Mouse (Mus musculus): ENCODE results near the gene Slc6a21. TPM values are rescaled to one million over a fixed set of nuclear protein-coding genes. Genes with fewer than 3 reads are reported as not detected.

The Slc6a21 gene
- polyA plus RNA-seq, 1 experiment from 2014 or later = not detected

DNA sequence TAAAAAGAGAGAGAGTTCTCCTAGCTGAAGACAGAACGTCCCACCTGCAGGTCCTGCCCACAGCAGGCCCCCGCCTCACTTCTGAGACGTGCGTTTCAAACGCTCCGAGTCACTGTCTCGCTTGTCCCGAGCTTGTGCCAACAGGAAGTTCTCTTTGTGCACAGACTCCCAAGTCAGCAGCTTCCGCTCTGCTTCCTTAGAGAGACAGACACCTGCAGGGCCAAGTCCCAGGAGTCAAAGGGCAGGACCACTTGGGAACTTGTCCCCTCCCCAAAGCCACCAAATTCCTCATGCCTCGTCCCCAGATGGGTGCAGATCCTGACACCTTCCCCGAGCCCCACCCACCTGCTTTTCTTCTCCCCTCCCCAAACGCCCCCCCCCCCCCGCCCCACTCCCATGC is 27.6 kb downstream of the Slc6a21 start:
- 12% methylated on average over 13 of the region's 13 CpGs for WGBS
- DNase-seq (ENCODE audit: low spot score) (no peak), ATAC-seq (no peak)
- peaks cover 11% of the 10 kb centered on the region for H3K4me1 ChIP-seq (ENCODE audit: control insufficient read depth, insufficient read depth, low read length)
- H3K27ac ChIP-seq (ENCODE audit: low read depth, low read length) = no peak overlapping the region
- no peaks in the 10 kb centered on the region for H3K9me3 ChIP-seq (replicated peaks; ENCODE audit: control insufficient read depth, low read length)
- no peaks in the 10 kb centered on the region for H3K27me3 ChIP-seq (replicated peaks; ENCODE audit: control insufficient read depth, insufficient read depth, low read length)
- H3K36me3 ChIP-seq (ENCODE audit: control insufficient read depth, insufficient read depth, low read length) = no peaks in the 10 kb centered on the region
- peak overlapping the region; percentile 17 for H3K4me3 ChIP-seq (ENCODE audit: low read depth, low read length)
- peak overlapping the region; percentile 35; the same call in 1 of the 2 replicates for H3K9ac ChIP-seq (ENCODE audit: low read length)
- peak overlapping the region; percentile 41 for H3K4me2 ChIP-seq (ENCODE audit: low read length)

DNA sequence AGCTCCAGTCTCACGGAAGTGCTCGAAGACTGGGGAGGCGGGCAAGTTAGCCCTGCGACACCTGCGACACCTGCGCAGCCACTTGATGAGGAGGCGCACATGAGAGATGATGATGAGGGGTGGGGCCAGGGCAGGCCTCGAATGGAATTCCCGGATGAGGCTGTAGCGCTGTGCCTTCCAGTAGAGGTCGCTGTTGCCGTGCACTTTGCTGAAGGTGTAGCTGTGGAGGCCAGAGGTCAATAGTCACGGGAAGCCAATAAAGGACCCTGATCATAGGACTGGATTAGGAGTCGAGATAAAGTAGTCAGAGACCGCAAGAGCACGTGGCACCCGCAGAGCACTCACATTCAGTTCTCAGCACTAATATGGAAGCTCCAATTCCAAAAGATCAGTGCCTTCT is 28.0 kb downstream of the Slc6a21 start:
- 2% methylated on average over 17 of the region's 17 CpGs for WGBS
- Histone ChIP-seq H3K27me3 (replicated peaks; ENCODE audit: control insufficient read depth, insufficient read depth, low read length) (no peaks in the 10 kb centered on the region), H3K4me1 (ENCODE audit: control insufficient read depth, insufficient read depth, low read length) (peaks cover 11% of the 10 kb centered on the region), H3K27ac (ENCODE audit: low read depth, low read length) (no peak overlapping the region), H3K9ac (ENCODE audit: low read length) (peak overlapping the region; percentile 35; the same call in 1 of the 2 replicates), H3K9me3 (replicated peaks; ENCODE audit: control insufficient read depth, low read length) (no peaks in the 10 kb centered on the region), H3K36me3 (ENCODE audit: control insufficient read depth, insufficient read depth, low read length) (no peaks in the 10 kb centered on the region), H3K4me3 (ENCODE audit: low read depth, low read length) (peak overlapping the region; percentile 17), H3K4me2 (ENCODE audit: low read length) (peak overlapping the region; percentile 41)
- DNase-seq (ENCODE audit: low spot score) (peak; percentile 58), ATAC-seq (peak; percentile 18; the same call in 1 of the 2 replicates)

GRCm38 (mm10) chr7:45308551-45309240 is 31.4 kb downstream of the Slc6a21 start:
- H3K36me3 ChIP-seq (ENCODE audit: control insufficient read depth, insufficient read depth, low read length) = no peaks in the 10 kb centered on the region
- H3K4me2 ChIP-seq (ENCODE audit: low read length) = no peak overlapping the region
- no peaks in the 10 kb centered on the region for H3K9me3 ChIP-seq (replicated peaks; ENCODE audit: control insufficient read depth, low read length)
- ATAC-seq (no peak), DNase-seq (ENCODE audit: low spot score) (no peak)
- 73% methylated on average over 14 of the region's 15 CpGs for WGBS
- H3K27ac ChIP-seq (ENCODE audit: low read depth, low read length) = no peak overlapping the region
- H3K4me1 ChIP-seq (ENCODE audit: control insufficient read depth, insufficient read depth, low read length) = peaks cover 13% of the 10 kb centered on the region
- H3K4me3 ChIP-seq (ENCODE audit: low read depth, low read length) = no peak overlapping the region
- peak overlapping the region; percentile 13; the same call in 1 of the 2 replicates for H3K9ac ChIP-seq (ENCODE audit: low read length)
- no peaks in the 10 kb centered on the region for H3K27me3 ChIP-seq (replicated peaks; ENCODE audit: control insufficient read depth, insufficient read depth, low read length)

DNA sequence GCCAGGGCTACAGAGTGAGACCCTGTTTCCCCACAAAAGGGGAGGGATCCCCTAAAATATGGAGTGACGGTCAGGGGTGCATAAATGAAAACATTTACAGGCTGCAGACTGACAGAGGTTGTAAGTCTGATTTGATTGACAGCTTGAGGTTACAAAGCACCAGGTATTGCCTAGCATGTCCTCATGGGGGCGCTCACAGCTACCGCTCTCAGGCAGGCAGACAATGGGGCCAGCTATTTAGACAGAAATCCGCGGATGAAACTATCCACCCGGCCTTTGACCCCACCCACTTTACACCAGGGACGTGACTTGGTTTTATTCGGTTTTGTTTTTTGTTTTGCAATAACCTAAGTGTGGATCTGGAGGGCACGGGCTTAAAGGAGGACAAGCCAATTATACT is 32.1 kb downstream of the Slc6a21 start:
- Histone ChIP-seq H3K9ac (ENCODE audit: low read length) (no peak overlapping the region; the same call in 1 of the 2 replicates), H3K9me3 (replicated peaks; ENCODE audit: control insufficient read depth, low read length) (no peaks in the 10 kb centered on the region), H3K27ac (ENCODE audit: low read depth, low read length) (no peak overlapping the region), H3K4me2 (ENCODE audit: low read length) (no peak overlapping the region), H3K4me1 (ENCODE audit: control insufficient read depth, insufficient read depth, low read length) (peaks cover 13% of the 10 kb centered on the region), H3K27me3 (replicated peaks; ENCODE audit: control insufficient read depth, insufficient read depth, low read length) (no peaks in the 10 kb centered on the region), H3K36me3 (ENCODE audit: control insufficient read depth, insufficient read depth, low read length) (no peaks in the 10 kb centered on the region), H3K4me3 (ENCODE audit: low read depth, low read length) (no peak overlapping the region)
- WGBS = 7% methylated on average over 9 of the region's 9 CpGs
- ATAC-seq = 0 out of 2 replicates have a peak, but pooled peaks have one; percentile 44
- DNase-seq (ENCODE audit: low spot score) = peak; percentile 74

- Histone ChIP-seq H3K27ac (ENCODE audit: low read depth, low read length) (no peak overlapping the region), H3K36me3 (ENCODE audit: control insufficient read depth, insufficient read depth, low read length) (no peaks in the 10 kb centered on the region), H3K4me2 (ENCODE audit: low read length) (no peak overlapping the region), H3K9ac (ENCODE audit: low read length) (no peak overlapping the region), H3K9me3 (replicated peaks; ENCODE audit: control insufficient read depth, low read length) (no peaks in the 10 kb centered on the region), H3K4me1 (ENCODE audit: control insufficient read depth, insufficient read depth, low read length) (peaks cover 5% of the 10 kb centered on the region; the same call in 1 of the 2 replicates), H3K4me3 (ENCODE audit: low read depth, low read length) (no peak overlapping the region), H3K27me3 (replicated peaks; ENCODE audit: control insufficient read depth, insufficient read depth, low read length) (no peaks in the 10 kb centered on the region)
- 81% methylated on average over 8 of the region's 8 CpGs for WGBS
- no peak for ATAC-seq
- DNase-seq (ENCODE audit: low spot score) = no peak
Measured at GRCm38 (mm10) chr7:45312023-45312422, 34.7 kb downstream of the Slc6a21 start.

- Histone ChIP-seq H3K27ac (ENCODE audit: low read depth, low read length) (no peak overlapping the region), H3K9ac (ENCODE audit: low read length) (peak overlapping the region; percentile 43), H3K4me1 (ENCODE audit: control insufficient read depth, insufficient read depth, low read length) (peaks cover 5% of the 10 kb centered on the region; the same call in 1 of the 2 replicates), H3K9me3 (replicated peaks; ENCODE audit: control insufficient read depth, low read length) (no peaks in the 10 kb centered on the region), H3K36me3 (ENCODE audit: control insufficient read depth, insufficient read depth, low read length) (no peaks in the 10 kb centered on the region), H3K4me3 (ENCODE audit: low read depth, low read length) (no peak overlapping the region), H3K4me2 (ENCODE audit: low read length) (no peak overlapping the region), H3K27me3 (replicated peaks; ENCODE audit: control insufficient read depth, insufficient read depth, low read length) (no peaks in the 10 kb centered on the region)
- 27% methylated on average over 10 of the region's 10 CpGs for WGBS
- DNase-seq (ENCODE audit: low spot score) = no peak
- no peak for ATAC-seq
Measured at GRCm38 (mm10) chr7:45312686-45313453, 35.6 kb downstream of the Slc6a21 start.

DNA sequence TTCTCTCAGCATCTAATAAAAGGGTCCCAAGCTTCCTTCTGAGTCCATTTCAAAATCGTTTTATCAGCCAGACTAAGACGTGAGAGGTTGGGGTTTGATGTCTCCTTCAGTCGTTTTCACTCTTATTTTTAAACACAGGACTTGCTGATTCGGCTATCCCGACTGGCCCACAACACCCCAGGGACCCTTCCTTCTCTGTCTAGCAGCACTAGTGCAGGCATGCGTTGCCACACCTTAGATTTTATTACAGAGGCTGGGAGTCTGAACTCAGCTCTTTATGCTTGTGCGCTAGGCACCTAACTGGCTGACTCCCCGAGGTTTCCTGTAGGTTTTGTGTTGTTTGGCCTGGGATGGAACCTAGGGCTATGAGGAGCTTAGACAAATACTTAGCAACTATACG is 36.2 kb downstream of the Slc6a21 start:
- WGBS = 42% methylated on average over 9 of the region's 9 CpGs
- Histone ChIP-seq H3K27ac (ENCODE audit: low read depth, low read length) (no peak overlapping the region), H3K9me3 (replicated peaks; ENCODE audit: control insufficient read depth, low read length) (no peaks in the 10 kb centered on the region)

DNA sequence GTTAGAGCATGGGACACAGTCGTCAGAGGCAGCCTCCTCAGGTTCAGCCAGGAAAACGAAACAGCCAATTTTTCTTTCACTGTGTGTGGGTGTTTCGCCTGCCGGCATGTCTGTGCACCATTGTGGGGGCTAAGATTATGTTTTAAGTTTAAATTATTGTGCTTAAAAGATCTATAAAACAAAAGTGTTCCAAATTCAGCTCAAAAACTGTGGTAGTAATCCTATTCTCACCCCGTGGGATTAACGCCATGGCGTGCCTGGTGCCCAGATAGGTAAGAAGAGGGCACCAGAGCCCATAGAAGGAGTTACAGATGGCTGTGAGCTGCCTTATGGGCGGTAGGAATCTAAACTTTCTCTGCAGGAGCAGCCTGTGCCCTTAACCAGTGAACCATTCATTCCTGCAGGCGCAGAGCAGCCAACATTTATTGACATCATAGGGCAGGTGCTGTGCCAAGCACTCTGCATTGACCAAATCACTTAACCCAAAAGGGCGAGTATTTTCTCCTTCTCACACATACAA is 37.9 kb downstream of the Slc6a21 start:
- no peaks in the 10 kb centered on the region for H3K36me3 ChIP-seq (ENCODE audit: control insufficient read depth, insufficient read depth, low read length)
- no peak overlapping the region for H3K9ac ChIP-seq (ENCODE audit: low read length)
- no peak overlapping the region for H3K27ac ChIP-seq (ENCODE audit: low read depth, low read length)
- H3K4me1 ChIP-seq (ENCODE audit: control insufficient read depth, insufficient read depth, low read length) = peaks cover 5% of the 10 kb centered on the region; the same call in 1 of the 2 replicates
- H3K4me2 ChIP-seq (ENCODE audit: low read length) = no peak overlapping the region
- 86% methylated on average over 10 of the region's 10 CpGs for WGBS
- H3K27me3 ChIP-seq (replicated peaks; ENCODE audit: control insufficient read depth, insufficient read depth, low read length) = no peaks in the 10 kb centered on the region
- DNase-seq (ENCODE audit: low spot score) = no peak
- no peaks in the 10 kb centered on the region for H3K9me3 ChIP-seq (replicated peaks; ENCODE audit: control insufficient read depth, low read length)
- no peak overlapping the region for H3K4me3 ChIP-seq (ENCODE audit: low read depth, low read length)
- ATAC-seq = no peak

More for the DNA sequence above, 36.2 kb downstream of the Slc6a21 start:
- H3K4me1 ChIP-seq (ENCODE audit: control insufficient read depth, insufficient read depth, low read length) = peaks cover 5% of the 10 kb centered on the region; the same call in 1 of the 2 replicates
- H3K36me3 ChIP-seq (ENCODE audit: control insufficient read depth, insufficient read depth, low read length) = no peaks in the 10 kb centered on the region
- H3K4me2 ChIP-seq (ENCODE audit: low read length) = no peak overlapping the region
- no peak overlapping the region for H3K4me3 ChIP-seq (ENCODE audit: low read depth, low read length)
- ATAC-seq (no peak), DNase-seq (ENCODE audit: low spot score) (no peak)
- H3K27me3 ChIP-seq (replicated peaks; ENCODE audit: control insufficient read depth, insufficient read depth, low read length) = no peaks in the 10 kb centered on the region
- peak overlapping the region; percentile 43 for H3K9ac ChIP-seq (ENCODE audit: low read length)

Data from forebrain, embryonic 14.5 days (tissue).